Mouse (Mus musculus) limb, embryonic 13.5 days (tissue): Measurements from ENCODE around the gene Flot1. TPM values are rescaled to one million over a fixed set of nuclear protein-coding genes. Genes with fewer than 3 reads are reported as not detected.
A peak's percentile ranks its signal among the peaks of the same experiment; 100 is the strongest.
"Not testable (repeated sequence)": the region's sequence is repeated elsewhere in the genome, so short reads cannot be mapped to it uniquely, and the experiment has no call there.

Source experiments
- ATAC-seq: fragments of 200-750 bp; cut with Nextera tagmentation; 2 replicates; pipeline ENCODE4 v1.8.0; 2017; ENCODE audit warnings: low read depth, moderate number of reproducible peaks, moderate TSS enrichment; ENCODE audit not compliant: low FRiP score
- H3K27ac ChIP-seq: fragments of 300-500 bp; sonication (generic); 2 replicates; pipeline ENCODE4 v1.5.1; 2015; ENCODE audit warnings: inconsistent platforms, mild to moderate bottlenecking, moderate library complexity
- H3K27me3 ChIP-seq: fragments of 300-500 bp; sonication (generic); 2 replicates; pipeline ENCODE4 v1.6.1; 2015; ENCODE audit warnings: mild to moderate bottlenecking, inconsistent platforms
- H3K36me3 ChIP-seq: fragments of 300-500 bp; sonication (generic); 2 replicates; pipeline ENCODE4 v1.6.1; 2015; ENCODE audit warnings: inconsistent platforms, mild to moderate bottlenecking, moderate library complexity
- H3K4me1 ChIP-seq: fragments of 300-500 bp; sonication (generic); 2 replicates; pipeline ENCODE4 v1.6.1; 2015; ENCODE audit warnings: inconsistent platforms
- H3K4me2 ChIP-seq: fragments of 300-500 bp; sonication (generic); replicated peaks from 2 replicates; pipeline ENCODE4 v1.6.1; 2015; ENCODE audit warnings: inconsistent platforms, mild to moderate bottlenecking, moderate library complexity
- H3K4me3 ChIP-seq: fragments of 300-500 bp; sonication (generic); 2 replicates; pipeline ENCODE4 v1.5.1; 2015; ENCODE audit warnings: moderate library complexity, mild to moderate bottlenecking, inconsistent platforms
- H3K9ac ChIP-seq: fragments of 300-500 bp; sonication (generic); 2 replicates; pipeline ENCODE4 v1.6.1; 2015; ENCODE audit warnings: mild to moderate bottlenecking, inconsistent platforms
- H3K9me3 ChIP-seq: fragments of 300-500 bp; sonication (generic); 2 replicates; pipeline ENCODE4 v1.6.1; 2016; ENCODE audit warnings: inconsistent platforms
- WGBS: fragments of 180-500 bp; shearing (Covaris S2); methylation state at CpG from one replicate; pipeline ENCODE4 v1.1.7; 2015; 5-methylcytosine and 5-hydroxymethylcytosine counted together
- polyA plus RNA-seq: library from polyadenylated mRNA; unstranded; fragments of >200 nt; fragmentation: Nextera tagmentation; extraction: Ambion mirVana; gene quantifications from 2 replicates; pipeline ENCODE4 v1.2.1, GENCODE M21; 2015

The Flot1 gene
- polyA plus RNA-seq, 1 experiment from 2014 or later, result 50.2 TPM

DNA sequence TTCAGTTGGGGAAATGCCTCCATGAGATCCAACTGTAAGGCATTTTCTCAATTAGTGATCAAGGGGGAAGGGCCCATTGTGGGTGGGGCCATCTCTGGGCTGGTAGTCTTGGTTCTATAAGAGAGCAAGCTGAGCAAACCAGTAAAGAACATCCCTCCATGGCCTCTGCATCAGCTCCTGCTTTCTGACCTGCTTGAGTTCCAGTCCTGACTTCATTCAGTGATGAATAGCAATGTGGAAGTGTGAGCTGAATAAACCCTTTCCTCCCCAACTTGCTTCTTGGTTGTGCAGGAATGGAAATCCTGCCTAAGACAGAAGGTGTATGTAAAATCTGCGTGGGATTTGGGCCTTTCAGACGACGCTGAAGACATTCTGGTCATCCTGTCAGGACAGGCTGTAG, 16.0 kb downstream of the Flot1 start:
- Histone ChIP-seq H3K4me1 (peaks cover 47% of the 10 kb centered on the region), H3K4me2 (peak overlapping the region; percentile 80), H3K36me3 (peaks cover 28% of the 10 kb centered on the region), H3K4me3 (peak overlapping the region; percentile 76), H3K27ac (peak overlapping the region; percentile 97), H3K9ac (peak overlapping the region; percentile 58)
- not testable (repeated sequence) for ATAC-seq, H3K27me3 ChIP-seq, H3K9me3 ChIP-seq
- WGBS, result 47% methylated on average over 3 of the region's 3 CpGs

DNA sequence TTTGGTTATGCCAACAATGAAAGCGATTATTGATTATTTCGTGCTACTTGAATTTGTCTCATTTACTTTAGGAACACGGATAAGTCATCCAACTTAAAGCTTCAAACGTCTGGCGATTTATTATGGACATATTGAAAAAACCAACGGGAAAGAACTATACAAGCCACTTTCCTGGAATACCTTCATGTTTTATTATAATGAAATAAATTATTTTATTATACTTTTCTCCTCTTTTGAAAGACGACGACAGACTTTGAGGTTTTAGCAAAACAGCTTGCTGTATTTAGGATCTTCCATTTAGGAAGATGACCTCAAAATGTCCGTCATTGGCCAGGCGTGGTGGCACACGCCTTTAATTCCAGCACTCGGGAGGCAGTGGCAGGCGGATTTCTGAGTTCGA, 17.5 kb downstream of the Flot1 start:
- Histone ChIP-seq H3K4me2 (peak overlapping the region; percentile 53), H3K4me3 (peak overlapping the region; percentile 58), H3K27me3 (no peaks in the 10 kb centered on the region), H3K4me1 (peaks cover 31% of the 10 kb centered on the region), H3K9ac (no peak overlapping the region), H3K9me3 (no peaks in the 10 kb centered on the region), H3K27ac (no peak overlapping the region), H3K36me3 (peaks cover 25% of the 10 kb centered on the region)
- WGBS, result 54% methylated on average over 14 of the region's 14 CpGs
- ATAC-seq, result no peak

- Histone ChIP-seq H3K9me3 (no peaks in the 10 kb centered on the region), H3K27me3 (no peaks in the 10 kb centered on the region), H3K4me1 (peaks cover 24% of the 10 kb centered on the region), H3K27ac (peak within 1 kb of the TSS; percentile 83), H3K4me3 (peak within 1 kb of the TSS; percentile 58), H3K36me3 (peaks cover 25% of the 10 kb centered on the region), H3K4me2 (peak within 1 kb of the TSS; percentile 74), H3K9ac (peak within 1 kb of the TSS; percentile 72)
- ATAC-seq, result peak; percentile 92
- under 1% methylated on average over 59 of the region's 59 CpGs for WGBS
Measured at GRCm38 (mm10) chr17:35841076-35841950, 18.3 kb downstream of the Flot1 start, which contains the start of gene Mdc1. Gene Mdc1, plus strand, starts transcription at chr17:35841515.

- Histone ChIP-seq H3K27ac (peak overlapping the region; percentile 83), H3K4me2 (peak overlapping the region; percentile 74), H3K9ac (peak overlapping the region; percentile 72), H3K4me1 (peaks cover 23% of the 10 kb centered on the region), H3K36me3 (peaks cover 27% of the 10 kb centered on the region), H3K4me3 (peak overlapping the region; percentile 58), H3K27me3 (no peaks in the 10 kb centered on the region), H3K9me3 (no peaks in the 10 kb centered on the region)
- no peak for ATAC-seq
- 18% methylated on average over 11 of the region's 11 CpGs for WGBS
Measured at GRCm38 (mm10) chr17:35842006-35842405, 19.0 kb downstream of the Flot1 start.

- Histone ChIP-seq H3K27me3 (no peaks in the 10 kb centered on the region), H3K9ac (no peak overlapping the region), H3K27ac (no peak overlapping the region), H3K4me3 (no peak overlapping the region), H3K36me3 (peaks cover 42% of the 10 kb centered on the region), H3K4me1 (peaks cover 23% of the 10 kb centered on the region), H3K9me3 (no peaks in the 10 kb centered on the region), H3K4me2 (no peak overlapping the region)
- 92% methylated on average over 3 of the region's 3 CpGs for WGBS
- ATAC-seq, result no peak
Measured at GRCm38 (mm10) chr17:35843514-35843913, 20.5 kb downstream of the Flot1 start.

DNA sequence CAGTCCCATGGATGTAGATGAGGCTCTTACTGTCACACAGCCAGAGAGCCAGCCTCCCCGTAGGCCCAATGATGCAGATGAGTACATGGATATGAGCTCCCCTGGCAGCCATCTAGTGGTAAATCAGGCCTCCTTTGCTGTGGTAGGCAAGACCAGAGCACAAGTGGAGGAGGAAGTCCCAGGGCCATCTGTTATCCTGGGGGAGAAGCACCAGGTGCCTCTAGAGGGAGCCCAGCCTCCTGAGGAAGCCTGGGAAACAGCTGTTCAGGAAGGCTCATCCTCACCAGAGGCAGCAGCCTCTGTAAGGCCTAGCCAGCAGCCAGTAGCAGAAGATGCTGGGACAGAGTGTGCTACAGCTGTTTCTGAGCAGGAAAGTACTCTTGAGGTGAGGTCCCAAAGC, 25.1 kb downstream of the Flot1 start:
- no peak; the same call in 1 of the 2 replicates for ATAC-seq
- Histone ChIP-seq H3K36me3 (peaks cover 85% of the 10 kb centered on the region), H3K27me3 (no peaks in the 10 kb centered on the region), H3K4me3 (no peak overlapping the region), H3K4me2 (no peak overlapping the region), H3K27ac (no peak overlapping the region), H3K9ac (peak overlapping the region; percentile 35; the same call in 1 of the 2 replicates), H3K4me1 (no peaks in the 10 kb centered on the region), H3K9me3 (no peaks in the 10 kb centered on the region)
- 64% methylated on average over 1 of the region's 1 CpGs for WGBS

- Histone ChIP-seq H3K27ac (no peak overlapping the region), H3K4me2 (no peak overlapping the region), H3K36me3 (peaks cover 91% of the 10 kb centered on the region), H3K9ac (no peak overlapping the region), H3K9me3 (no peaks in the 10 kb centered on the region), H3K4me1 (no peaks in the 10 kb centered on the region), H3K27me3 (no peaks in the 10 kb centered on the region), H3K4me3 (no peak overlapping the region)
- WGBS, result 92% methylated on average over 3 of the region's 3 CpGs
- ATAC-seq, result no peak
Measured at GRCm38 (mm10) chr17:35850974-35851373, 27.9 kb downstream of the Flot1 start.

GRCm38 (mm10) chr17:35859371-35859770, 36.3 kb downstream of the Flot1 start:
- peaks cover 12% of the 10 kb centered on the region for H3K4me1 ChIP-seq
- no peak overlapping the region for H3K9ac ChIP-seq
- no peak overlapping the region for H3K27ac ChIP-seq
- H3K9me3 ChIP-seq, result no peaks in the 10 kb centered on the region
- no peak for ATAC-seq
- no peaks in the 10 kb centered on the region for H3K27me3 ChIP-seq
- WGBS, result 92% methylated on average over 1 of the region's 1 CpGs
- no peak overlapping the region for H3K4me2 ChIP-seq
- peaks cover 33% of the 10 kb centered on the region for H3K36me3 ChIP-seq
- H3K4me3 ChIP-seq, result no peak overlapping the region

- no peak overlapping the region for H3K4me2 ChIP-seq
- peaks cover 16% of the 10 kb centered on the region for H3K4me1 ChIP-seq
- H3K27ac ChIP-seq, result no peak overlapping the region
- H3K4me3 ChIP-seq, result no peak overlapping the region
- WGBS, result 74% methylated on average over 2 of the region's 2 CpGs
- no peak for ATAC-seq
- H3K36me3 ChIP-seq, result peaks cover 28% of the 10 kb centered on the region
- H3K9ac ChIP-seq, result no peak overlapping the region
- no peaks in the 10 kb centered on the region for H3K9me3 ChIP-seq
- no peaks in the 10 kb centered on the region for H3K27me3 ChIP-seq
Measured at GRCm38 (mm10) chr17:35859835-35860234, 36.8 kb downstream of the Flot1 start.

- H3K27me3 ChIP-seq, result no peaks in the 10 kb centered on the region
- peak overlapping the region; percentile 75 for H3K4me3 ChIP-seq
- peaks cover 23% of the 10 kb centered on the region for H3K36me3 ChIP-seq
- peak; percentile 10; the same call in 1 of the 2 replicates for ATAC-seq
- peak overlapping the region; percentile 73 for H3K4me2 ChIP-seq
- H3K9me3 ChIP-seq, result no peaks in the 10 kb centered on the region
- H3K27ac ChIP-seq, result peak overlapping the region; percentile 92
- H3K9ac ChIP-seq, result peak overlapping the region; percentile 81
- 3% methylated on average over 12 of the region's 12 CpGs for WGBS
- H3K4me1 ChIP-seq, result peaks cover 20% of the 10 kb centered on the region
Measured at GRCm38 (mm10) chr17:35860831-35861197, 37.8 kb downstream of the Flot1 start.

DNA sequence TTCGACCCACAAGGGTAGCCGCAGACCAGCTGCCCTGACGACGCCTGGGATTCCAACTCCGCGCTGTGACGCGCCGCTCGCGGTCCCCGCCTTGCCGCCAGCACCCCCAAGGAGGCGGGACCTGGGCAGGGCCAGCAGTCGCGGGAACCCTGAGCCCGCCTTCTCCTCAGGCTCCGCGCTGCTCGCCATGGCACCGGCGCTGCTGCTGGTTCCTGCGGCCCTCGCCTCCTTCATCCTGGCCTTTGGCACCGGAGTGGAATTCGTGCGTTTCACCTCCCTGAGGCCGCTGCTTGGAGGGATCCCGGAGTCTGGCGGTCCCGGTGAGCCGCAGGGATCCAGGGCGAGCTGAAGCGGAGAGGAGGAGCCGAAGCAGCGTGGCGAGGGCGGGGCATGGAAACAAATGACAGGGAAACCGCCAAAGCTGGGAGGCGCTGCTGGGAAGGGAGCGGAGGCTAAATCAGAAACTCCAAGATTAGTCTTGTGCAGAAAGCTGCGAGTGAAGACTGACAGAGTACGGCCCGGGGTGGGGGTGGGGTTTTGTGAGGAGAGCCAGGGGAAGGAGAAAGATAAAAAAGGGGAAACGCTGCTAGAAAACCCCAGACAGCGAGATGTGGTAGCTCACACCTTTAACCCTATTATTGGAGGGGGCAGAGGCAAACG, 38.3 kb downstream of the Flot1 start, which contains the start of gene Nrm:
Gene Nrm (plus strand): TSS at position 121 of the 660 bp plus-strand sequence.
- Histone ChIP-seq H3K4me3 (peak within 1 kb of the TSS; percentile 75), H3K9ac (peak within 1 kb of the TSS; percentile 81), H3K36me3 (peaks cover 23% of the 10 kb centered on the region), H3K9me3 (no peaks in the 10 kb centered on the region), H3K4me2 (peak within 1 kb of the TSS; percentile 73), H3K27me3 (no peaks in the 10 kb centered on the region), H3K4me1 (peaks cover 20% of the 10 kb centered on the region), H3K27ac (peak within 1 kb of the TSS; percentile 92)
- WGBS, result under 1% methylated on average over 47 of the region's 47 CpGs
- peak; percentile 92 for ATAC-seq

DNA sequence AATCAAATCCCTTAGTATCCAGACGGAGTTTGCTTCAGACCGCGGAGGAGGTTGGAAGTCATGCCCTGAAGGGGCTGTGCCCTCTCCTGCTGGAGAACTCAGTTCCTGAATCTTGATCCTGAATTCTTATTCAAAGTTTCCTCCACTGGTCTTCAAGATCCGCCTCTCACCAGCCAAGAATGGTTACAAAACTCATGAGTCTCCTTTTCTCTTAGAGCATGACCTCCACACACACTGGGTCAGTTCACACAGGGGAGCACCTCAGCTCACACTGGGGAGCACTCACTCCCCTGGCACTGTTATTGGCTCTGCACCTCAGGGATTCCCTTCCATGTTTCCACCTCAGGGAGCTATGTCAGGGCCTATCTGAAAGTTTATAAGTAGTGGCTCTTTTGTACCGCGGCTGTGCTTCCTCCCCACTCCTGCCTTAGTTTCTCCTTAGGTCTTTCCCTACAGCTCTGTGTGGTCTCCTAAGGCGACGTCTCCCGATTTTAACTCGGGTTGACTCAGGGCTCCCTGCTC, 41.9 kb downstream of the Flot1 start:
- peak overlapping the region; percentile 95 for H3K27ac ChIP-seq
- 24% methylated on average over 10 of the region's 10 CpGs for WGBS
- ATAC-seq, result no peak
- H3K9ac ChIP-seq, result peak overlapping the region; percentile 86
- H3K27me3 ChIP-seq, result no peaks in the 10 kb centered on the region
- no peaks in the 10 kb centered on the region for H3K9me3 ChIP-seq
- peak overlapping the region; percentile 99 for H3K4me2 ChIP-seq
- peaks cover 5% of the 10 kb centered on the region; the same call in 1 of the 2 replicates for H3K36me3 ChIP-seq
- peak overlapping the region; percentile 63 for H3K4me3 ChIP-seq
- peaks cover 51% of the 10 kb centered on the region for H3K4me1 ChIP-seq
